Mouse (Mus musculus) layer of hippocampus, postnatal 10 days (tissue): ENCODE measurements around the gene Rps19. TPM values are rescaled to one million over a fixed set of nuclear protein-coding genes. Genes with fewer than 3 reads are reported as not detected.
"Not testable (repeated sequence)": the region's sequence is repeated elsewhere in the genome, so short reads cannot be mapped to it uniquely, and the experiment has no call there.

ENCODE experiments used
- DNase-seq, 2 experiments: peaks; one replicate each; pipeline ENCODE4 v3.0.0; 2021; ENCODE audit warnings: low spot score in 2 of 2
- total RNA-seq, 2 experiments: library from RNA; stranded (reverse); gene quantifications; 2 replicates each; pipeline ENCODE4 v1.2.3; 2021

Gene Rps19
- total RNA-seq, 2 experiments from 2014 or later, result 563 to 573 TPM

GRCm38 (mm10) chr7:24869532-24870165, 14.5 kb upstream of the Rps19 start, which contains the start of the genes Lypd4 and Dmrtc2:
Gene Lypd4 (minus strand): TSS chr7:24869941.
Gene Dmrtc2 (plus strand): TSS chr7:24870057.
- DNase-seq, result no peak

GRCm38 (mm10) chr7:24877588-24877987, 6.6 kb upstream of the Rps19 start:
- no peak for DNase-seq

GRCm38 (mm10) chr7:24879620-24880019, 4.6 kb upstream of the Rps19 start:
- DNase-seq, result no peak

- DNase-seq, result no peak
These were observed 1.6 kb upstream of the Rps19 start for GRCm38 (mm10) chr7:24882416-24883199.

GRCm38 (mm10) chr7:24884693-24885291, 621 bp downstream of the Rps19 start:
- no peak for DNase-seq

GRCm38 (mm10) chr7:24885468-24886307, 1.5 kb downstream of the Rps19 start:
- no peak for DNase-seq

GRCm38 (mm10) chr7:24886308-24886633, 2.1 kb downstream of the Rps19 start:
- no peak for DNase-seq

- DNase-seq, result no peak
These were observed 2.9 kb downstream of the Rps19 start for GRCm38 (mm10) chr7:24887096-24887495.

- DNase-seq, result no peak
These were observed 5.5 kb downstream of the Rps19 start for GRCm38 (mm10) chr7:24889431-24890220.

GRCm38 (mm10) chr7:24890281-24891216, 6.4 kb downstream of the Rps19 start:
- DNase-seq, result peak; percentile 77 to 81

- no peak for DNase-seq
These were observed 7.3 kb downstream of the Rps19 start for GRCm38 (mm10) chr7:24891241-24892124.

GRCm38 (mm10) chr7:24892125-24892583, 8.0 kb downstream of the Rps19 start:
- DNase-seq, result no peak

- not testable (repeated sequence) for DNase-seq
These were observed 11.6 kb downstream of the Rps19 start for GRCm38 (mm10) chr7:24895749-24896148.

- no peak for DNase-seq
These were observed 12.1 kb downstream of the Rps19 start for GRCm38 (mm10) chr7:24896269-24896668.

GRCm38 (mm10) chr7:24897224-24897623, 13.1 kb downstream of the Rps19 start, which contains the start of gene Cd79a:
Gene Cd79a (plus strand): TSS chr7:24897381.
- no peak for DNase-seq

GRCm38 (mm10) chr7:24897959-24898358, 13.8 kb downstream of the Rps19 start:
- no peak for DNase-seq

GRCm38 (mm10) chr7:24901114-24901513, 16.9 kb downstream of the Rps19 start:
- no peak for DNase-seq

GRCm38 (mm10) chr7:24901842-24902241, 17.7 kb downstream of the Rps19 start:
- no peak for DNase-seq
